Mouse (Mus musculus) heart, embryonic 16.5 days (tissue): ENCODE measurements at regions not wholly inside any gene's neighbourhood (a gene's known extent, or its start where the extent isn't known, plus 50 kb on each side); places are given as distances from the start of the nearest gene placed in this dataset.
A peak's percentile ranks its signal among the peaks of the same experiment; 100 is the strongest.
"Not testable (repeated sequence)": the region's sequence is repeated elsewhere in the genome, so short reads cannot be mapped to it uniquely, and the experiment has no call there.

Experiments
- ATAC-seq: fragments of 200-750 bp; cut with Nextera tagmentation; replicated peaks from 2 replicates; pipeline ENCODE4 v1.8.0; 2017; ENCODE audit warnings: moderate number of reproducible peaks; ENCODE audit not compliant: insufficient read depth, low FRiP score; ENCODE audit errors: extremely low read depth
- H3K27ac ChIP-seq: fragments of 300-500 bp; sonication (generic); 2 replicates; pipeline ENCODE4 v1.5.1; 2014; ENCODE audit warnings: mild to moderate bottlenecking, low read length, control low read depth, moderate library complexity
- H3K27me3 ChIP-seq: fragments of 300-500 bp; sonication (generic); 2 replicates; pipeline ENCODE4 v1.6.1; 2014; ENCODE audit warnings: low read length, mixed read lengths; ENCODE audit not compliant: control insufficient read depth, insufficient read depth
- H3K36me3 ChIP-seq: fragments of 300-500 bp; sonication (generic); 2 replicates; pipeline ENCODE4 v1.6.1; 2014; ENCODE audit not compliant: control insufficient read depth, insufficient read depth
- H3K4me1 ChIP-seq: fragments of 300-500 bp; sonication (generic); 2 replicates; pipeline ENCODE4 v1.6.1; 2014; ENCODE audit warnings: low read length, mixed read lengths; ENCODE audit not compliant: control insufficient read depth, insufficient read depth
- H3K4me2 ChIP-seq: fragments of 300-500 bp; sonication (generic); 2 replicates; pipeline ENCODE4 v1.6.1; 2014; ENCODE audit warnings: low read depth, mild to moderate bottlenecking, control low read depth, low read length
- H3K4me3 ChIP-seq: fragments of 300-500 bp; sonication (generic); 2 replicates; pipeline ENCODE4 v1.5.1; 2014; ENCODE audit warnings: mild to moderate bottlenecking, control low read depth, low read length
- H3K9ac ChIP-seq: fragments of 300-500 bp; sonication (generic); 2 replicates; pipeline ENCODE4 v1.6.1; 2014; ENCODE audit warnings: low read length, control low read depth
- H3K9me3 ChIP-seq: fragments of 300-500 bp; sonication (generic); replicated peaks from 2 replicates; pipeline ENCODE4 v1.6.1; 2016; ENCODE audit warnings: low read length; ENCODE audit not compliant: control insufficient read depth
- WGBS: fragments of 180-500 bp; shearing (Covaris S2); extraction: QIAGEN DNeasy Blood & Tissue Kit; methylation state at CpG from one replicate; pipeline ENCODE4 v1.1.7; 2014; 5-methylcytosine and 5-hydroxymethylcytosine counted together

GRCm38 (mm10) chr13:61710823-61711222 lies 140.9 kb upstream of the Cts3 start:
- not testable (repeated sequence) for H3K36me3 ChIP-seq, H3K4me1 ChIP-seq, H3K9ac ChIP-seq, H3K27me3 ChIP-seq, H3K9me3 ChIP-seq, H3K4me2 ChIP-seq, ATAC-seq, H3K4me3 ChIP-seq, H3K27ac ChIP-seq
- 16% methylated on average over 11 of the region's 11 CpGs for WGBS

DNA sequence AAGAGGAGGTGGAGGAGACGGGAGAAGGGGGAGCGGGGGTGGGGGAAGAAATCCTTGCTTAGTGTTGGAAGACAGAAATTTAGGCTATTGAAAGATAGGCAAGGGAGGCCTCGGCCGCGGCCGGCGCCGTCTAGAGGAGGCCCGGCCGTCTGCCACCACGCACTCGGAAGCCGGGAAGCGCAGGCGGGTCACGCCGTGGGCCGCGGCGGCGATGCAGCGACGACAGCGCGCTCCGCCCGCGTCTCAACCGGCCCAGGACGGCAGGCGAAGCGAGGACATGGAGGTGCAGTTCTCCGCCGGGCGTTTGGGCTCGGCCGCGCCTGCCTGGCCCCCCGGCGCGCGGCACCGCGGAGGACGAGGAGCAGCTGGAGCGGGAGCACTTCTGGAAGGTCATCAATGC lies 95.8 kb upstream of the Cts3 start:
- Histone ChIP-seq H3K27me3 (no peaks in the 10 kb centered on the region), H3K27ac (no peak overlapping the region), H3K4me1 (no peaks in the 10 kb centered on the region), H3K4me3 (peak overlapping the region; percentile 6; the same call in 1 of the 2 replicates), H3K36me3 (no peaks in the 10 kb centered on the region), H3K9ac (no peak overlapping the region), H3K9me3 (0 out of 2 replicates have a peak, but pooled peaks cover 3% of the 10 kb centered on the region), H3K4me2 (peak overlapping the region; percentile 32)
- no peak for ATAC-seq
- 10% methylated on average over 41 of the region's 46 CpGs for WGBS
